Mouse (Mus musculus) Muller cell, postnatal 12 days (primary cell): ENCODE measurements around the gene Rnft2.

ENCODE experiments used
- DNase-seq: peaks from one replicate; pipeline ENCODE4 v3.0.0-alpha.2; 2015; ENCODE audit errors: inconsistent ontology term

The Rnft2 gene

GRCm38 (mm10) chr5:118244606-118245443 lies at the start of gene Rnft2, which contains the start of gene 2410131K14Rik:
Gene Rnft2, minus strand, starts transcription at chr5:118245116.
Gene 2410131K14Rik, plus strand, starts transcription at chr5:118245227.
- DNase-seq = peak; percentile 99

GRCm38 (mm10) chr5:118294086-118294864 lies 49.4 kb upstream of the Rnft2 start:
- DNase-seq = peak; percentile 94

GRCm38 (mm10) chr5:118292476-118292875 lies 47.6 kb upstream of the Rnft2 start:
- DNase-seq = no peak

- DNase-seq = no peak
Observed at GRCm38 (mm10) chr5:118291453-118291852, 46.5 kb upstream of the Rnft2 start.

GRCm38 (mm10) chr5:118277741-118278495 lies 33.0 kb upstream of the Rnft2 start:
- no peak for DNase-seq

- no peak for DNase-seq
Observed at GRCm38 (mm10) chr5:118276711-118277110, 31.8 kb upstream of the Rnft2 start.

- DNase-seq = no peak
Observed at GRCm38 (mm10) chr5:118276281-118276680, 31.4 kb upstream of the Rnft2 start.

- peak; percentile 50 for DNase-seq
Observed at GRCm38 (mm10) chr5:118274546-118274945, 29.6 kb upstream of the Rnft2 start.

- DNase-seq = no peak
Observed at GRCm38 (mm10) chr5:118273446-118273845, 28.5 kb upstream of the Rnft2 start.

- no peak for DNase-seq
Observed at GRCm38 (mm10) chr5:118271449-118272110, 26.7 kb upstream of the Rnft2 start.

GRCm38 (mm10) chr5:118268987-118269386 lies 24.1 kb upstream of the Rnft2 start:
- DNase-seq = peak; percentile 75

GRCm38 (mm10) chr5:118266309-118266708 lies 21.4 kb upstream of the Rnft2 start:
- no peak for DNase-seq

GRCm38 (mm10) chr5:118265366-118265765 lies 20.4 kb upstream of the Rnft2 start:
- DNase-seq = no peak

- peak; percentile 20 for DNase-seq
Observed at GRCm38 (mm10) chr5:118264279-118264678, 19.4 kb upstream of the Rnft2 start.

- no peak for DNase-seq
Observed at GRCm38 (mm10) chr5:118262418-118262817, 17.5 kb upstream of the Rnft2 start.

GRCm38 (mm10) chr5:118261181-118261580 lies 16.3 kb upstream of the Rnft2 start:
- no peak for DNase-seq

GRCm38 (mm10) chr5:118260642-118261041 lies 15.7 kb upstream of the Rnft2 start:
- DNase-seq = no peak

GRCm38 (mm10) chr5:118260055-118260454 lies 15.1 kb upstream of the Rnft2 start:
- DNase-seq = no peak

- no peak for DNase-seq
Observed at GRCm38 (mm10) chr5:118259636-118260035, 14.7 kb upstream of the Rnft2 start.

GRCm38 (mm10) chr5:118259152-118259551 lies 14.2 kb upstream of the Rnft2 start:
- peak; percentile 48 for DNase-seq

- no peak for DNase-seq
Observed at GRCm38 (mm10) chr5:118256981-118257380, 12.1 kb upstream of the Rnft2 start.
